Mouse (Mus musculus) adrenal gland, postnatal 14 days (tissue): Measurements from ENCODE around the gene Dbnl. TPM values are rescaled to one million over a fixed set of nuclear protein-coding genes. Genes with fewer than 3 reads are reported as not detected.

Experiments
- DNase-seq: peaks from one replicate; pipeline ENCODE4 v3.0.0; 2021; ENCODE audit warnings: mixed read lengths
- long read RNA-seq, 2 experiments: library from polyadenylated mRNA; stranded (forward); transcript quantifications; one replicate each; pipeline ENCODE4 v2.0.0; 2021
- total RNA-seq: library from RNA; stranded (reverse); gene quantifications from 2 replicates; pipeline ENCODE4 v1.2.3, GENCODE M21; 2021

The Dbnl gene
- total RNA-seq: 51.7 and 62.9 TPM in 2 replicates
- long read RNA-seq, experiment 1, transcript Dbnl-201 (13 exons, 1,638 nt): minor isoform, 13 of 145 reads
- long read RNA-seq, experiment 1, transcript Dbnl-202 (13 exons, 2,295 nt): minor isoform, 37 of 145 reads
- long read RNA-seq, experiment 1, transcript Dbnl-203 (13 exons, 2,001 nt): major isoform, 72 of 145 reads
- long read RNA-seq, experiment 1, partial matches to known transcripts: 5 of 145 reads
- long read RNA-seq, experiment 1, other reads (novel, unspliced or antisense): 18 of 145 reads
- long read RNA-seq, experiment 2, transcript Dbnl-201 (13 exons, 1,638 nt): minor isoform, 6 of 81 reads
- long read RNA-seq, experiment 2, transcript Dbnl-202 (13 exons, 2,295 nt): minor isoform, 18 of 81 reads
- long read RNA-seq, experiment 2, transcript Dbnl-203 (13 exons, 2,001 nt): major isoform, 45 of 81 reads
- long read RNA-seq, experiment 2, partial matches to known transcripts: 5 of 81 reads
- long read RNA-seq, experiment 2, other reads (novel, unspliced or antisense): 7 of 81 reads

DNA sequence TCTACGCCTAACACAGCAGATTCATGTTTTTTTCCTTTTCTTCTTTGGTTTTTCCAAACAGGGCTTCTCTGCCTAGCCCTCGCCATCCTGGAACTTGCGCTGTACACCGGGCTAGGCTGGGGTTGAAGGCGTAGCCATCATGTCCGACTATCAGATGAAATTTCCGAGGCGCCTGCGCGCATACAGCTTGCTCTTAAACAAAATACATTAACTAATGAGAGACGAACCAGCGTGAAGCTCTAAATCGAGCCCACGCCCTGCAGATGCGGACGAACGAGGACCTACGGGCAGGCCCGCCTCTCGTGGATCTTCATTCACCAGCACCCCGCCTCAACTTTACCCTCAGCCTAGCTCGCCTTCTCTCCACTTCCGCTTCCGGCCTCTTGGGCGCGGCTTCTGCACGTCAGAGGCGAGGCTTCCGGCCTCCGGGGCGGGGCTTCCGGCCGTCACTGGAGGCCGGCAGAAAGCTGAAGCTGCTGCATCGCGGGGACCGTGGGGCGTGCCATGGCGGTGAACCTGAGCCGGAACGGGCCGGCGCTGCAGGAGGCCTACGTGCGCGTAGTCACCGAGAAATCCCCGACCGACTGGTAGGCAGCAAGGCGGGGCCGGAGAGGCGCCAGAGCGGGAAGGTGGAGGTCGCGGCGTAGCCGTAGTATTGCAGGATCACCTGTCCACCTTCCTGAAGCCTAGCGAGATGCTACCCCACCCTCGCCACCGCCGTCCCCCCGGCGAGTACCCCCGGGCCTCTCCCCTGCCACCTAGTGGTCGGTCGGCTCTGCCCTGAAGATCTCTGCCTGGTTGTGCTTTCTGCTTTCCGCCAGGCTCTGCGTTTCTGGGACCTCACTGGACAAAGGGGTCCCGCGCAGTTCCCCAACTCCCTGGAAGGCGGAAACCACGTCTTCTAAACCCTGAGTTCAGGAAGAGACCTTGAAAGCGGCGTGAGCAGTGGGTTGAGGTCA, at the start of gene Dbnl:
TSS of gene Dbnl (plus strand) at position 433 of the 959 bp plus-strand sequence.
- peak; percentile 98 for DNase-seq

DNA sequence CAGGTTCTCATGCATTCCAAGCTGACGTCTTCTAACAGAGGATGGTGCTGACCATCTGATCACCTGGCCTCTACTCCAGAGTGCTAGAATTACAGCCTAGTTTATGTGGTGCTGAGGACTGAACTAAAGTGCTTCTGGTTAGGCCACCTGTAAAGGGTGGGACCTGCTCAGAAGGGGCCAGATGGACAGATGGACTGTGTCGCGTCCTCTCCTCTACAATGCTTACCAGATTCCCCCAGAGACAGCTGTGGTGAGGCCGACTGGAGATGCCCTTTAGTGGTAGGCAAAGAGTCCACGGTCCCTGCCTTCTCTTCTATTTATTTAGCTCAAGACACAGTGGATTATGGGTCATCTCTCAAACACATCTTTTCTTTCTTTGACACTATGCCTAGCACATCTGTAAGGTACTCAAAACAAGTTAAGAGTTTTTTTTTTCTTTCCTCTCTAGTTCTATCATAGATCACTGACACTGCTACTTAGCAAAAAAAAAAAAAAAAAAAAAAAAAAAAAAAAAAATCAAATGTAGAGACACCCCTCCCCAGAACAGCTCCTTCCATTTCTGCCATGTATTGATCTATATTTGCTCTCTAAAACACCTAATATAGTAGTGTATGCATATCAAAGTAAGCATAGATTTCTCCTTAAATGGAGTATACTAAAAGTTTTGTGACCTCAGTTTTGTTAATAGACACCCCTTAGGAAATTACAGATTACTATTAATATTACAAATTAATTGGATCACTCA, 49.2 kb upstream of the Dbnl start:
- no peak for DNase-seq

DNA sequence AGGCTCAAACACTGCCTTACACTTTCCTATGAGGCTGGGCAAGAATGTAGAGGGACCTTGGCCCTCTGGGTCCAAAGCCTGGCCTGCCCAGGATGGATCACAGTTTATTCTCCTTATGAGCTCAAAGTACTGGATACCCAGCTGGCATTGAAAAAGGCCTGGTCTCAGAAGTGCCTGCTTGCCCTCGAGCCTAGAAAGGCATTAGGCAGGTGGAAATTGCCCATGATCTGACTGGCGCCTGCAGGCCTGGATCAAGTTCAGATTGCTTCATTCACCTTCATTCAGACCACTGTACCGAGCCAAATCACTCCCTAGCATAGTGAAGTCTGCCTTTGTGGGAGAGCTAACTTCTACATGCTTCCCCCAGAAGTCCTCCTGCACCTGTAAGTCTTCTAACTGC, 48.4 kb upstream of the Dbnl start:
- peak; percentile 54 for DNase-seq

DNA sequence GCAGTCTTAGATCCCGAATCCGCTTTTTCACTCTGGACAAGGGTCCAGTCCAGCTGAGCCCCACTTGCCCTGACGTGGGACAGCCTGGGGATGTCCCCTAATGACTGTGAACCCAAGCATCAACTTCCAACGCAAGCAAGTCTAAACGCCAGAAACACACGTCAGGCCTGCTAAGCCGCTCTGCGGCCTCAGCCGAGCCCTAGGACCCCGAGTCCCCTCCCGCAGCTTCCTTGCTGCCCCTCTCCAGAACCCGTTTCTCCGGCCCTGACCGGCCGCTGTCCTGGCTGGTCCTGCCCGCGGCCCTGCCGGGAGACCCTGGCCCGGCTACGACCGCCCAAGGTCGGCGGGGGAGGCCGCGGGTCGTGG, 47.7 kb upstream of the Dbnl start:
- no peak for DNase-seq

DNA sequence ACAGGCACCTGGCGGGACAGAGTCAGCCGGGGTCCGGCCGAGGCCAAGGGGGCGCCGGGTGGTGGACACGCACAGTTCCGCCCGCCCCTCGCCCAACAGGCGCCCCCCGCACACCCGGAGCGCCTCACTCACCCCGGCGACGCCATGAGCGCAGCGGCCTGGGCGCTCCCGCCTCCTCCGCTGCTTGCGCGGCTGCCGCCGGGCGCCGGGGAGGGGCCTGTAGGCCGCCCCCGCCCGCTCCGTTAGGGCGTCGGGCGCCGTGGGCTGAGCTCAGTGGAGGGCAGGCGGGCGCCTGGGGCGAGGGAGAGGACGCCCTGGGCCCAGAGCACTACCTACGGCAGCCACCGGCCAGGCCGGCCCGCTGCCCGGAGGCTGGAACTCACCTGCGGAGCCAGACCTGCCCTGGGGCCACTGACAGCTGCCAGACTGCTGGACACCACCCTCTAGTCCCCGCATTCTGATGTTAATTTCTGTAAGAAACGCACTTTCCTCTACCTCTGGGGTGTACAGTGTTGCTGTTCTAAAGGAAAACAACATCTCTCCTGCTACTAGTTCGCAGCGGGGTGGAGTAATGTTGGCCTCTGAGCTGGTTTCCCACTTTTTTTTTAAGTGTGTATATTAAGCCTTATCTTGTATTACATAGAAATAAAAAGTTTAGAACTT, 47.2 kb upstream of the Dbnl start:
- DNase-seq: peak; percentile 91

DNA sequence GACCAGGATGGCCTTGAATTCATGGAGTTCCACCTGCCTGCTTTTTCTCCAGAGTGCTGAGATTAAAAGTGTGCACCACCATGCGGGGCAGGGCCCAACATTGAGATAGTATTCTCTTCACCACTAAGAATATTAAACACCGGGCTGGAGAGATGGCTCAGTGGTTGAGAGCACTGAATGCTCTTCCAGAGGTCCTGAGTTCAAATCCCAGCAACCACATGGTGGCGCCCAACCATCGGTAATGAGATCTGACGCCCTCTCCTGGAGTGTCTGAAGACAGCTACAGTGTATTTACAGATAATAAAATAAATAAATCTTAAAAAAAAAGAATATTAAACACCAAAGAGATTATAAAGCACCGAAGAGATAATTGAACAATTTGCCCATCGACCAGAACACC, 46.2 kb upstream of the Dbnl start:
- no peak for DNase-seq

DNA sequence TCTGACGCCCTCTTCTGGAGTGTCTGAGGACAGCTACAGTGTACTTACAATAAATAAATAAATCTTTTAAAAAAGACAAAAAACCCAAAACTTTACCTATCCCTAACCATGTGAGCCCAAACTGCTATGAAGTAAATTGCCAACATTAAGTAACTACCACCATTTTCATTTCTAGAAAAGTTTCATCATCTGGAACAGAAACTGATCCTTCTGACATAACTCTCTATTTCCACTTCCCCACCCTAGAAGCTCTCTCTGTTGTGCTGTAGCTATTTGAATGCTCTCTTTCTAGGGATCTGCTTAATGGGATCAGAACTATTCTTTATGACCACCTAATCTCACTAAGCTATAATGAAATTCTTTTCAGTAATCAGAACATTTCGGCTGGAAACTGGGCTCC, 43.3 kb upstream of the Dbnl start:
- DNase-seq: no peak

DNA sequence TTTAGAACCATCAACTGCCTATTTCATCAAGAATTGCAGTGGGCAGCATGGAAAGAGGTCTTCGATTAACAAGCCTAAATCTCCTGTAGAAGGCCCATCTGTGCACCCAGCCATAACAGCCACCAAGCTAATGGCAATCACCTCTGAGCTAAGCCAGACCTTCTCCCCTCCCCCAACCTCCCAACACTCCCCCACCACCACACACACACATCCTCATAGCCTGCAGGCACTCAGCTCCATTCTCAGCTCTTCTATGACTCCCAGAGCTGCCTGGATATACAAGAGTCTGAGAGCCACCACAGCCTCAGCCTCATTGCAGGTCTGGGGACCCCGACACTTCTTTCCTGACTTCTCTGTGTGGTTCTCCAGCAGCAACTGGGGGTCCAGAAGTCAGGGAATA, 34.5 kb upstream of the Dbnl start:
- no peak for DNase-seq

DNA sequence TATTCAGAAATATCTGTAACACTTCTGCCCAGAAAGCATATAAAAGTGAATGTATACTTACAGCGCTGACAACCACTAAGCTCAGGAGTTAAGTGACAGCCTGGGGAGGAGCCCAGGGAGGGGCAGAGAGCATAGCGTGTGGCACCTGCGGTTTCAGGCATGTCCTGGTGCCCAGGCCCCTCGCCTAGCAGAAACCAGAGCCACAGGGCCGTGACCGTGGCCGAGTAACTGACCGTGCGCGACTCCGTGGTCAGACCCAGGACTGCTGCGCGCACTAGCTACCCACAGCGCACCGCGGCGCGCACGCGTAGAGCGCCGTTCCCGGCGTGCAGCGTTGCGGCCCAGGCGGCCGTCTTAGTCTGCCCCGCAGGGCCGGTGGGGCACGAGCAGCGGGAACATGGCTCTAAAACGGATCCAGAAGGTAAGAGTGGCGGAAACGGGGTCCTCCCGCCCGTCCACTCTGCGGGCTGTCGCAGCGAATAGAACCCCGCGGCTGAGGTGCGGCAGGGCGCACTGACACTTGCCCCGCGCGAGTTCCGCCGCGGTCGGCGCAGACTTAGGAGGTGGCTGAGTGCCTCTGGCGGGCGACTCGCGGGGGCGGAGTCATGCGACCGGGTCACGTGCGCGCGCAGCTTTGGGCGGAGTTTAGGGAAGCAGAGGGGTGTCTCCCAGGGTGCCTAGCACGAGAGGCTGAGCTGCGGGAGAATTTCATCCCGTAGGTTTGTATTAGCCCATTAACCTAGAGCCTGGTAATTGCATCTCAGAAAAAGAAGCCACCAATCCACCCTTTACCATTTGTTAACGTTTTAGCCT, 26.3 kb upstream of the Dbnl start, which contains the start of gene Urgcp:
TSS of gene Urgcp (minus strand) at position 557 of the 813 bp plus-strand sequence.
- peak; percentile 98 for DNase-seq

DNA sequence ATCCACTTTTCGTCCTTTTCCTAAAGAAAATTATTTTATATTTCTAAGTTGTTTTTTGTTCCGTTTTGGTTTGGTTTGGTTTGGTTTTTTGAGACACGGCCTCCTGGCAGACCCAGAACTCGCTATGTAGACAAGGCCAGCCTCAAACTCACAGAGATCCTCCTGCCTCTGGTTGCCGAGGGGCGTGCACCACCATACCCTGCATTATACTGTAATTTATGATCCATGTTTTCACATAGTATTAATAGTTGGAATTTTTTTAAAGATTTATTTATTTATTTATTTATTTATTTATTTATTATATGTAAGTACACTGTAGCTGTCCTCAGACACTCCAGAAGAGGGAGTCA, 25.7 kb upstream of the Dbnl start:
- no peak for DNase-seq

DNA sequence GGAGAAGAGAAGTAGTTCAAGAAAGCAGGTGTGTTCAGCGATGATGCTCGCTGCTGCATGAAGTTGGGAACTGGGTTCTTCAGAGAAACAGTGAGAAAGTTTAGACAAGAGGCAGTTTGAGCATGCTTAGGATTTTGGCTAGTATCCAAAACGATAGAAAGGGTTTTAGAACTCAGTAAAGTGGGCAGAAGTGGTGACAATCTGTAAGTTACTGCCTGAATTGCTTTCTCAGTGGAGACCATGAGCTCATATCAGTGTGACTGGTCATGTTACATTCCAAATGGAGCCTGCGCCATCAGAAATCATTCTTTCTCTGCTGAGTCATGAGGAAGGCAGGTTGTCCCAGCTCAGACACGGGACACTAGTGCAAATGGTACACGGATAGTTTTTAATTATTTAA, 22.3 kb upstream of the Dbnl start:
- DNase-seq: no peak

DNA sequence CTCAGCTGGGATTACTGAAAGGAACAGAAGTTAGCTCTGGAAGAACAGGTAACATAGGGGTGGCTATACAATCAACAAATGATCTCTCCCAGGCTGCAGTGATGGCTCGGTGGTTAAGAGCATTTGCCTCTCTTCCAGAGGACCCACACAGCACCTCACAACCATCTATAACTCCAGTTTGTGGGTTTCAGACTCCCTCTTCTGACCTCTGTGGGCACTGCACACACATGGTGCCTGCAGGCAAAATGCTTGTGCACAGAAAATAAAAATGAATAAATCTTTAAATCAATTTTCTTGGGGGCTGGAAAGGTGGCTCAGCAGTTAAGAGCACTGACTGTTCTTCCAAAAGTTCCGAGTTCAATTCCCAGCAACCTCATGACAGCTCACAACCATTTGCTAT, 9.8 kb upstream of the Dbnl start:
- peak; percentile 23 for DNase-seq

DNA sequence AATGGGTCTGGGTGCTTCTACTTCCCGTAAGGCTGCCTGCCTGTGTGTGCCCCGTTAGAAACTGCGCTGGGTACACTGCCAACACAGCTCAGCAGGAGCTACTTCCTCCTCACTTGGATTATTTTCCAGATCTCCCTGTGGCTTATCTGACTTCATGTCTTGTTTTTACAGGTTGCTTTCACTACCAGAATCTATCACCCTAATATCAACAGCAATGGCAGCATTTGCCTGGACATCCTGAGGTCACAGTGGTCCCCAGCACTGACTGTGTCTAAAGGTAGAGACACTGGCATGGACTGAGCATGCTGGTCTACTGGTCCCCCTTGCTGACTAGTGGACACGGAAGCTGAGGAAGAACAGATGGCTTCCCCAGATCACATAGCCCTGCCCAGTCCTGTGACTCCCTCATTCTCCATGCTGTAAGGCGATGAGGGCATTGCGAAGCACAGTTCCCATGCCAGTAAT, 8.2 kb upstream of the Dbnl start:
- no peak for DNase-seq

DNA sequence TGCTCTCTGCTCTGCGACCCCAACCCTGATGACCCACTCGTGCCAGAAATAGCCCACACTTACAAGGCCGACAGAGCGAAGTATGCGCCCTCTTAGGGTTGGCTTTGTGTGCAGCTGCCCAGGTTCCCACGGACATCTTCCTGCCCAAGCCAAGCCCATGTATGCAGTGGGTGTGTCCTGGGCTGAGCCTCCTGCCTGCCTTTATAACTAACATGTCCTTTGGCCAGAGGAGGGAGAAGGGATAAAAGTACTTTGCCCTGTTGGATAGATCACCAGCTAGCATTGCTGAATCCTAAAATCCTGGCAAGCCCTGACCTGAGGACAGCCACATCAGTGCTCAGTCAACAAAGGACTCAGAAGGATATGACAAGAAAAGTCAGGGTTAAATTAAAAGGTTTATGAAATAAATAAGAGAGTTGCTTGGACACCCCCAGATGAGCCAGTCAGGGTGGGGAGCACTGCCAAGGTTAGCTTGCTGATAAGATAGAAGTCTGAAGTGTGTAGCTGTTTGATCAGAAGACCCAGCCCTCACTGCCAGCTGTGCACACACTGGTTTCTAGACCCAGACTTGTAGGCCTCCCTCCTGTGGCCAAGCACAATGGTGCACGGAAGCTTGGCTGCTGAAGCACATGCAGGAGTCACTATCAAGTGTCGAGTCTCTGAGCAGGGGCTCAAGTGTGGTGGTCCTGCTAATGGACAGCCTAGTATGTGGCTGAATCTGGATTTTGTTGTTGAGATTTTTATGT, 5.9 kb upstream of the Dbnl start:
- peak; percentile 54 for DNase-seq

DNA sequence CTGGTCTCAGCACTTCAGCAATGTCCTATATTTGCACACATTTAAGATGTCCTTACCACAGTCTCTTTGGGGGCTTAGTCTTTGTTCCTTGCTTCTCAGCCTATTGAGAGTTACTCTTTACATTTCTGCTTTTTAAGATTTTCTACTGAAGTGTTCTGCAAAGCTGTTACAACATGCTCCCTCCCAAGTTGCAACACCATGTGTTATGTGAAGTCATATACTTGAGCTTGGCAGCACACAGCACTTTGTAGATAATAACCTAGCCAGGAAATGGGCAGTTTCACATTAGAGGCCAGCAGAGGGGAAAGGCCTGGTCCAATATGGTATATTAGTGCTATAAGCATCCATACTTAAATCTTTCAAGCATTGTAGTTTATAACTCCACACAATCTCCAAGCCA, 2.6 kb upstream of the Dbnl start:
- peak; percentile 17 for DNase-seq

DNA sequence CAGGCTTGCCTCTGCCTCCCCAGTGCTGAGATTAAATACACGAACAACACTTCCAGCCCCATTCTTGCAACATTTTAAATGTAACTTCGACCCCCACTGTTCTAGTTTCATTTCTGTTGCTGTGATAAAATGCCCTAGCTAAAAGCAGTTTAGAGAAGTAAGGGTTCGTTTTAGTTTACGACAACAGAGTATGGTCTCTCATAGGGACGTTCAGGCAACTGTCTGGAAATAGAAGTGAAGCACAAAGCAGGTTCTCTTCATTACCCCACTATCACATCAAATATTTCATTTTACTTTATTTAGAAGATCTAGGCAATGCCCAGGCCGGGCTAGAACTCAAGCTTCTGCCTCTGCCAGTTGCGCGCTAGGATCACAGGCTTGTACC, 625 bp upstream of the Dbnl start:
- DNase-seq: no peak

DNA sequence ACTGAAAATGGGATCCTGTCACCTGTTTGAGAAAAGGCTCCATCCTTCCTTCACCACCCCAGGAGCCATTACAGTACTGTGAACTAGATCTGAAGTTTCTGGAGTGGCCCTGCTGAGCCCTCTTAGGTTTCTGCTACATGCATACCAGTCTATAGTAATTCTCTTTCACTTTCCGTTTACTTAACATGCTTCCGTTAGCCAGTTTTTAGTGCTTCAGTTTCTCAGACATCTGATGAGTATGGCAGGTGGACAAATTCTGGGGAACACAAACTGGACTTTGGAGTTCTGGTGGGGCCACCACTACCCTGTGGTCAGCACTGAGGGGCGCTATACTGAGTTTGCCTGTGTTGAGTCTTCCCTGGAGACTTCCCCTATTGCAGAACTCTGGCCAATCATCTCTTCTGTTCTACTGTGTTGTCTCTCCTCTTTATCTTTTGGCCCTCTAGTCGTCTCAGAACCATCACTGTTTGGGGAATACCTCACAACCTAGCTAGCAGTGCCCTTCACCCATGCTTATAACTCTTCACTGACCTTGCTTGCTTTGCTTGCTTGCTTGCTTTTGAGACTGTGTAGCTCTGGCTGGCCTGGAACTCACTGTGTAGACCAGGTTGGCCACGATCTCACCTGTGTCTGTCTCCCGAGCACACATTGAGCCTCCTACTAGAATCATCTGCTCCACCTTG, 924 bp downstream of the Dbnl start:
- DNase-seq: peak; percentile 62

DNA sequence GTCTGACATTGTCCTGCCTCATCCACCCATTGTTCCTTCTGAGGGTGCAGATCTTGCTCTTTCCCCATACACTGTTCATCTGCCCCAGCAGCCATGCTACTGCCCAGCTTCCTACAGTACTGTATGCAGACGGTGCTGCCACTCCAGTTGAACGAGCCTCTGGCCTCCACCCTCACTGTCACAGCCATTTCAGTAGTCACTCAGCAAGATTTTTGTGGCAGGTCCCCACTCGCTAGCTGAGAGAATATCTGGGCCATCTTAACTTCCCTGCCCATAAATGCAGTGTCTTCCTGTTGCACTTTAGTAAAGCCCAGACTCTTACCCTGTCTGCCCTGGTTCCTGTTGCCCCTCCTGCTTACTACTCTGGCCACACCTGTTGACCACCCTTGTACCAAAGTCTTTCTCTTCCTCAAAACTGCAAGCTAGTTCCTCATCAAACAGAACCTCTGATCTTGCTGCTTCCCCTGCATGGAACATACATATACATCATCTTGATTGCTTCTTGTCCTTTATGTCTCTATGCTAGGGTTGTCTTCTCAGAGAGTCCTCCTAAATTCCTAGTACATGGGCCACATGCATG, 1.6 kb downstream of the Dbnl start:
- DNase-seq: no peak

DNA sequence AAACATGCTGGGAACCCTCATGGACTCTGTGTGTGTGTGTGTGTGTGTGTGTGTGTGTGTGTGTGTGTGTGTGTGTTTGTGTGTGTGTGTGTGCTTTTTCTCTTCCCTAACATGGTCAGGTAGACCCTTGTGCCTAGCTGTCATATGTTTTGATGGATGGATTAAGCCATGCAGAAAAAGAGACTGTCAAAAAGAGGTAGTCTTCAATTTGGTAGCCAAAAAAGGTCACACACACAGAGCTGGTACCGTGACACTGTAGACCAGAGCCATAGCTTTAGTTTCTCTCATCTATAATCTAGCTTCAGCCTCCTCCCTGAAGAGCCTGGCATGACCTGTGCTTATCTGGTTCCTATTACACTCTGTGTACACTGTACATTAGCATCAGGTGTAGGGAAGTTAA, 2.1 kb downstream of the Dbnl start:
- no peak for DNase-seq
